19 mouse cellular contexts compared by ENCODE assay signal in the genomic region with DNA sequence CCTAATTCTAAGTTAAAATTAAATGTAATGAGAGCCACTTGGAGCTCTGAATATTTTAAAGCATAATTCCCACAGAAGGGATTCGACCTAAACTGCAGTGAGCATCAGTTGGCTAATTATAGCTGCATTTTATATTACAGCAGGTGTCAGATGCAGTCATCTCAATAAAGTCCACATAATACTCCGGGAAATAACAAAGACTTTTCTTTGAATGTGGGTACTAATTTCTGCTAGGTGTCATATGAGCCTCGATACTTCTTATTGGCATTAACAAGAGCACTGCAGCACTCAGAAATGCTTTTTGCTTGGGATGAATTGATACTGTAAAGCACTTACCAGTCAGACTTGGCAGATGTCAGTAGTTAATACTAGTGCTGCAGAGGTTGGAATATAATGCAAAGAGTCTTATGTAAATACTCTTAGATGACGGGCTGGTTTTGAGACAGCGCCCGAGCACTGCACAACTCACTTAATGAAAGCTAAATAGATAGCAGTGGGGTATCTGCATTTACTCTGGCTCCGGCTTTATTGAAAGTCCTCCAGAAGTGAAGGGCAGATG. TPM values are rescaled to one million over a fixed set of nuclear protein-coding genes. Genes with fewer than 3 reads are reported as not detected.
DNase-seq lines count a peak whose midpoint lies in the region; ATAC-seq and TF ChIP-seq lines count a peak whose summit lies in the region.
"Had no signal": no experiment of that assay in that cellular context is flagged by ENCODE, and none has a peak within 500 bp of the region (broad histone marks: within the 10 kb centered on the region; RNA-seq: fewer than 3 reads in every experiment).

No protein-coding gene starts in this region.

- no peak for DNase-seq in embryonic facial prominence, embryonic 14.5 days (ENCODE audit: low spot score)
- no peak for DNase-seq in embryonic facial prominence, embryonic 10.5 days (ENCODE audit: low spot score)
- no peak for DNase-seq in lung, postnatal 0 days (ENCODE audit: low spot score)
- DNase-seq in lung, postnatal 25 days (ENCODE audit: low spot score), result no peak
- peak; percentile 5 for DNase-seq in forebrain, postnatal 0 days
- no peak for DNase-seq in heart, postnatal 14 days
- DNase-seq: adrenal gland, adult 8-10 months; cerebellum, adult 9-11 months; kidney, adult 8-10 months; kidney, postnatal 36 days; lung, postnatal 10 days; right cerebral cortex, adult 18-20 months had no signal

- intact Hi-C loops in heart, postnatal 14 days (cut with DNase I), result no loop called here

- no peak for TF ChIP-seq EP300 in lung, postnatal 0 days (IDR thresholded peaks at IDR 0.05)

- WGBS in embryonic facial prominence, embryonic 14.5 days, result 75% methylated on average over 7 of the region's 7 CpGs
- 78% methylated on average over 7 of the region's 7 CpGs for WGBS in embryonic facial prominence, embryonic 10.5 days
- WGBS in lung, postnatal 0 days, result 42% methylated on average over 7 of the region's 7 CpGs
- 17% methylated on average over 7 of the region's 7 CpGs for WGBS in forebrain, postnatal 0 days
- WGBS in midbrain, embryonic 16.5 days, result 17% methylated on average over 7 of the region's 7 CpGs
- WGBS in intestine, embryonic 15.5 days, result 62% methylated on average over 7 of the region's 7 CpGs

- H3K4me1 ChIP-seq in embryonic facial prominence, embryonic 14.5 days (ENCODE audit: control insufficient read depth, insufficient read depth, low read length), result no peaks in the 10 kb centered on the region
- no peaks in the 10 kb centered on the region for H3K4me1 ChIP-seq in embryonic facial prominence, embryonic 10.5 days
- H3K4me1 ChIP-seq in lung, postnatal 0 days (ENCODE audit: insufficient read depth, low read depth, low read length), result no peaks in the 10 kb centered on the region
- H3K4me1 ChIP-seq in forebrain, postnatal 0 days (ENCODE audit: insufficient read depth), result no peaks in the 10 kb centered on the region
- H3K4me1 ChIP-seq in midbrain, embryonic 16.5 days (ENCODE audit: control insufficient read depth, insufficient read depth, low read length), result peaks cover 13% of the 10 kb centered on the region
- H3K4me1 ChIP-seq in intestine, embryonic 15.5 days (replicated peaks), result no peaks in the 10 kb centered on the region
- H3K4me1 ChIP-seq: embryonic facial prominence, embryonic 15.5 days; heart, embryonic 10.5 days; liver, embryonic 12.5 days had no signal

- H3K27me3 ChIP-seq in embryonic facial prominence, embryonic 14.5 days (replicated peaks; ENCODE audit: control insufficient read depth, insufficient read depth, low read length), result no peaks in the 10 kb centered on the region
- H3K27me3 ChIP-seq in embryonic facial prominence, embryonic 10.5 days (replicated peaks; ENCODE audit: low read depth, poor library complexity, severe bottlenecking), result no peaks in the 10 kb centered on the region
- no peaks in the 10 kb centered on the region for H3K27me3 ChIP-seq in lung, postnatal 0 days (replicated peaks; ENCODE audit: insufficient read depth, low read length)
- no peaks in the 10 kb centered on the region for H3K27me3 ChIP-seq in forebrain, postnatal 0 days (ENCODE audit: insufficient read depth, low read length)
- H3K27me3 ChIP-seq in midbrain, embryonic 16.5 days (ENCODE audit: control insufficient read depth, insufficient read depth, low read depth, low read length), result no peaks in the 10 kb centered on the region
- no peaks in the 10 kb centered on the region for H3K27me3 ChIP-seq in intestine, embryonic 15.5 days (replicated peaks)
- H3K27me3 ChIP-seq: embryonic facial prominence, embryonic 15.5 days; liver, embryonic 12.5 days had no signal

- no peak overlapping the region for H3K4me2 ChIP-seq in embryonic facial prominence, embryonic 14.5 days (ENCODE audit: low read depth, low read length)
- H3K4me2 ChIP-seq in lung, postnatal 0 days (replicated peaks; ENCODE audit: low read depth, low read length), result peak overlapping the region; percentile 32
- H3K4me2 ChIP-seq in forebrain, postnatal 0 days (ENCODE audit: low read depth), result no peak overlapping the region
- peak overlapping the region; percentile 30 for H3K4me2 ChIP-seq in midbrain, embryonic 16.5 days (ENCODE audit: low read length)
- H3K4me2 ChIP-seq in intestine, embryonic 15.5 days (replicated peaks), result no peak overlapping the region
- H3K4me2 ChIP-seq: embryonic facial prominence, embryonic 15.5 days; liver, embryonic 12.5 days had no signal

- TF ChIP-seq CTCF in lung, postnatal 0 days (IDR thresholded peaks at IDR 0.05), result no peak
- TF ChIP-seq CTCF in forebrain, postnatal 0 days (IDR thresholded peaks at IDR 0.05; ENCODE audit: low read depth), result no peak

- H3K9ac ChIP-seq in embryonic facial prominence, embryonic 14.5 days (ENCODE audit: low read depth, low read length), result no peak overlapping the region
- H3K9ac ChIP-seq in lung, postnatal 0 days (replicated peaks; ENCODE audit: low read depth), result no peak overlapping the region
- no peak overlapping the region for H3K9ac ChIP-seq in forebrain, postnatal 0 days
- H3K9ac ChIP-seq in midbrain, embryonic 16.5 days (ENCODE audit: low read depth, low read length), result no peak overlapping the region; the same call in 1 of the 2 replicates
- no peak overlapping the region for H3K9ac ChIP-seq in intestine, embryonic 15.5 days
- H3K9ac ChIP-seq: embryonic facial prominence, embryonic 15.5 days; liver, embryonic 12.5 days had no signal

- no peaks in the 10 kb centered on the region for H3K36me3 ChIP-seq in embryonic facial prominence, embryonic 14.5 days (ENCODE audit: control insufficient read depth, insufficient read depth, low read length)
- H3K36me3 ChIP-seq in embryonic facial prominence, embryonic 10.5 days (replicated peaks), result no peaks in the 10 kb centered on the region
- H3K36me3 ChIP-seq in lung, postnatal 0 days (ENCODE audit: insufficient read depth, low read length), result no peaks in the 10 kb centered on the region
- no peaks in the 10 kb centered on the region for H3K36me3 ChIP-seq in forebrain, postnatal 0 days (ENCODE audit: insufficient read depth)
- H3K36me3 ChIP-seq in midbrain, embryonic 16.5 days (ENCODE audit: control insufficient read depth, insufficient read depth, low read length), result no peaks in the 10 kb centered on the region
- H3K36me3 ChIP-seq in intestine, embryonic 15.5 days, result no peaks in the 10 kb centered on the region
- H3K36me3 ChIP-seq: embryonic facial prominence, embryonic 15.5 days; heart, embryonic 10.5 days; liver, embryonic 12.5 days had no signal

- ATAC-seq in embryonic facial prominence, embryonic 14.5 days (ENCODE audit: low read depth), result peak; percentile 15; the same call in 1 of the 2 replicates
- ATAC-seq in lung, postnatal 0 days, result no peak
- ATAC-seq in forebrain, postnatal 0 days, result peak; percentile 38
- peak; percentile 84 for ATAC-seq in midbrain, embryonic 16.5 days
- ATAC-seq in intestine, embryonic 15.5 days, result no peak
- ATAC-seq: CD4-positive, CD25-positive, alpha-beta regulatory T cell, adult 4 months; liver, embryonic 12.5 days; Patski had no signal

- H3K27ac ChIP-seq in embryonic facial prominence, embryonic 14.5 days (replicated peaks; ENCODE audit: low read depth, low read length), result no peak overlapping the region
- no peak overlapping the region for H3K27ac ChIP-seq in embryonic facial prominence, embryonic 10.5 days (replicated peaks)
- H3K27ac ChIP-seq in lung, postnatal 0 days (ENCODE audit: low read length), result no peak overlapping the region
- no peak overlapping the region for H3K27ac ChIP-seq in forebrain, postnatal 0 days (ENCODE audit: low read depth, low read length)
- peak overlapping the region; percentile 47; the same call in 1 of the 2 replicates for H3K27ac ChIP-seq in midbrain, embryonic 16.5 days (ENCODE audit: low read length)
- no peak overlapping the region for H3K27ac ChIP-seq in intestine, embryonic 15.5 days
- H3K27ac ChIP-seq: embryonic facial prominence, embryonic 15.5 days; heart, embryonic 10.5 days; liver, embryonic 12.5 days had no signal

- no peaks in the 10 kb centered on the region for H3K9me3 ChIP-seq in embryonic facial prominence, embryonic 14.5 days (ENCODE audit: control insufficient read depth, low read length)
- H3K9me3 ChIP-seq in embryonic facial prominence, embryonic 10.5 days, result no peaks in the 10 kb centered on the region
- no peaks in the 10 kb centered on the region for H3K9me3 ChIP-seq in lung, postnatal 0 days (ENCODE audit: low read length)
- no peaks in the 10 kb centered on the region for H3K9me3 ChIP-seq in forebrain, postnatal 0 days (ENCODE audit: low read length)
- H3K9me3 ChIP-seq in midbrain, embryonic 16.5 days (replicated peaks; ENCODE audit: control insufficient read depth, low read length, poor library complexity, severe bottlenecking), result no peaks in the 10 kb centered on the region
- H3K9me3 ChIP-seq in intestine, embryonic 15.5 days, result no peaks in the 10 kb centered on the region
- H3K9me3 ChIP-seq: embryonic facial prominence, embryonic 15.5 days; heart, embryonic 10.5 days; liver, embryonic 12.5 days had no signal

- H3K4me3 ChIP-seq in embryonic facial prominence, embryonic 14.5 days (ENCODE audit: low read depth, low read length), result no peak overlapping the region
- no peak overlapping the region for H3K4me3 ChIP-seq in embryonic facial prominence, embryonic 10.5 days
- no peak overlapping the region; the same call in 1 of the 2 replicates for H3K4me3 ChIP-seq in lung, postnatal 0 days (ENCODE audit: low read depth, low read length)
- no peak overlapping the region for H3K4me3 ChIP-seq in forebrain, postnatal 0 days (ENCODE audit: low read depth, low read length)
- no peak overlapping the region for H3K4me3 ChIP-seq in midbrain, embryonic 16.5 days (ENCODE audit: low read depth, low read length)
- H3K4me3 ChIP-seq in intestine, embryonic 15.5 days (replicated peaks), result no peak overlapping the region
- H3K4me3 ChIP-seq: embryonic facial prominence, embryonic 15.5 days; heart, embryonic 10.5 days; liver, embryonic 12.5 days had no signal

RNA-seq across cellular contexts. Expression of gene Mbip, which starts 42.0 kb away (rescaled TPM):
- 27.2 and 31.4 TPM in 2 replicates for polyA plus RNA-seq in embryonic facial prominence, embryonic 14.5 days (2014; fragmentation: Nextera tagmentation; extraction: Ambion mirVana)
- polyA plus RNA-seq in embryonic facial prominence, embryonic 10.5 days (2016; fragmentation: Nextera tagmentation; extraction: Ambion mirVana), result 46.4 and 55.6 TPM in 2 replicates
- polyA plus RNA-seq in lung, postnatal 0 days (2015; fragmentation: Nextera tagmentation; extraction: Ambion mirVana), result 122 and 126 TPM in 2 replicates
- 38.9 and 40.1 TPM in 2 replicates for total RNA-seq in forebrain, postnatal 0 days (2014; rRNA removed)
- polyA plus RNA-seq in forebrain, postnatal 0 days (2015; fragmentation: Nextera tagmentation; extraction: Ambion mirVana), result 25.1 and 30.7 TPM in 2 replicates
- 42.6 and 49.1 TPM in 2 replicates for polyA plus RNA-seq in midbrain, embryonic 16.5 days (2015; fragmentation: Nextera tagmentation; extraction: Ambion mirVana)
- total RNA-seq in heart, postnatal 14 days (2021), result 10 to 100 TPM in 1 of 2 experiments, 1 to 10 TPM in 1; 8.1 to 10.4 TPM
- polyA plus RNA-seq in intestine, embryonic 15.5 days (2015; fragmentation: Nextera tagmentation; extraction: Ambion mirVana), result 26.4 and 30.6 TPM in 2 replicates

Comparison
In these comparisons a context has a peak if more than half of its experiments do, and no peak if none do; other contexts are left out.
1. ATAC-seq: peak in embryonic facial prominence, embryonic 14.5 days (single experiment), forebrain, postnatal 0 days (single experiment) and midbrain, embryonic 16.5 days (single experiment); none in lung, postnatal 0 days (single experiment) and intestine, embryonic 15.5 days (single experiment).
2. H3K4me2 ChIP-seq: peak in lung, postnatal 0 days (single experiment) and midbrain, embryonic 16.5 days (single experiment); none in embryonic facial prominence, embryonic 14.5 days (single experiment), forebrain, postnatal 0 days (single experiment) and intestine, embryonic 15.5 days (single experiment).